Mouse (Mus musculus) spleen, postnatal 4 days (tissue): ENCODE measurements around the gene Ppm1n.

ENCODE experiments used
- DNase-seq, 2 experiments: peaks; one replicate each; pipeline ENCODE4 v3.0.0; 2022; ENCODE audit warnings: low spot score in 2 of 2

Ppm1n gene

GRCm38 (mm10) chr7:19307739-19308453, 28.0 kb upstream of the Ppm1n start:
- peak; percentile 62 to 74 for DNase-seq

- no peak for DNase-seq
Observed at GRCm38 (mm10) chr7:19306819-19307738, 27.2 kb upstream of the Ppm1n start.

DNA sequence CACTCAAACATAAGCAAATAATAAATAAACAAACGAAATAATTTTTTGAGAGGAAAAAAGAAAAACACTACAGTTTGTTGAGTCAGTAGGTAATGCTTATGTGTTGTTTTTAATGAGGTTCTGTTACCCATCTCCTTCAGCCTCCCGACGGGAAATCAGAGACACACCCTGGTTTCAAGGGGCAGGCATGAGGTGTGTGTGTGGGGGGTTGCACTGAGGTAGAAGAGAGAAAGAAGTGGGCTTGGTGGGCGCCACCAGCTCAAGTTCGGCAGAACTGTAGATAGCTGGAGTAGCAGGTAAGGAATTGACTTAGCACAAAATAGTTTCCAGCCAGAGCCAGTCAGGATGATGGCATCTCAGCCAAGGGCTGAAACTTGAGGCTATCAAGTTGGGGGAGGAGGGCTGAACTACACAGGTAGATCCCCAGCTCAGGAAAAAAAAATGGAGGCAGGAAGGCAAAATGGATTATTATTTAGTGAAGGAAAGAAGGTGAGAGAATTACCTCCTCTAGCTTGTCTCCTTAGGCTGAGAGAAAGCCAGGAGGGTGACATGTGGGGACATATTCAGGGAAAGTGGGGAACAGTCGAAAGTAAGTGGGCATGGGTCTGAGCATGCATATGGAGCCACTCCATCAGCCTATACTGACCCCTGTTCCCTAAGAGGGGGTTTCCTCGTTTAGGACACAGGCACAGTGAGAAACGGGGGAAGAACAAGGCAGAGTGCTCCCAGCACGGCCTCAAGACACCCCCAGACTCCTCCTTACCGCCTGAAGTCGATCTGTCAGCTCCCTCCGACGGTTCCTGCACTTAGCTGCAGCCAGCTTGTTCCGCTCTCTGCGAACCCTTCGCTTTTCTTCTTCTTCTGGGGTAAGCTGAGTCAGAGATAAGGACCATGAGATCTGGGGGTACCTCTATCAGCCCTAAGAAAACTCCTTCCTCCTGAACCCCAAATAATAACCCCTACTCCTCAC, 26.2 kb upstream of the Ppm1n start:
- DNase-seq = no peak

GRCm38 (mm10) chr7:19305413-19305735, 25.5 kb upstream of the Ppm1n start:
- DNase-seq = no peak

DNA sequence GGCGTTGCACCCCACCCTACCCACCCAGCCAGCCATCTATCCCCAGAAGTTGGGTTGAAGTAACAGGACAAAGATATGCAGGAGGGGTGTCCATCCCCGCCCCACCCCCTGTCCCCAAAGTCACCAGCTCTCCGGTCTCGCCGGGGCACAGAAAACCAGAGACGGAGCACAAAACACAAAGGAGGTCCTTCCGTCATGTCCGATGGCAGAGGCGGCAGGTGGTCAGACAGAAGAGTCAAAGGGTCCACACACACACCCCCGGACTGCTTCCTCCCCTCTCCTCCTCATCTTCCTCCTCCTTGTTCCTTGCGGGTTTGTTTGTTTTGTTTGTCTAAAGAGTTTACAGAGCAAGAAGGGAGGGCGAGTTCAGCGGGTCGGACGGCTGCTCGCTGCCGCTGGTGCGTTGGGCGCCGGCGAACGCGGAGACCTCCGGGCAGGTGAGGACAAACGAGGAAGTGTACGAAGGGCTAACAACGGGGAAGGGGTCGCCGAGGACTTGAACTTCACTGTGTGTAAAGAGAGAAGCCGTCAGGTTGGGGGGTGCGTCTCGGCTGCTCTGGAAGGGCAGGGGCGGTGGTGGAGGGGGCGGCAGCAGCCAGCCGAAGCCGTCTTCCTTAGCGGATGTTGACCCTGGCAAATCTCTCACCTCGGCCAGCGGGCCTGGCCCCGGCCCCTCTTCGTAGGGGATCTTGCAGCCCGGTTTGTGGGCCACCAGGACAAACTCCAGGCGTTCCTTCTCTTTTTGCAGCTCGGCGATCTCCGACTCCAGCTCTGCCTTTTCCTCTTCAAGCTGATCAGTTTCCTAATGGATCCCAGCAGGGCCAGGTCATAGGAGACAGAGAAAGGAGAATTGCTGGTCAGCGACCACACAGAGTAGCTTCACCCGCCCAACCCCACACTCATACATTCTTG, 24.9 kb upstream of the Ppm1n start:
- DNase-seq = no peak

DNA sequence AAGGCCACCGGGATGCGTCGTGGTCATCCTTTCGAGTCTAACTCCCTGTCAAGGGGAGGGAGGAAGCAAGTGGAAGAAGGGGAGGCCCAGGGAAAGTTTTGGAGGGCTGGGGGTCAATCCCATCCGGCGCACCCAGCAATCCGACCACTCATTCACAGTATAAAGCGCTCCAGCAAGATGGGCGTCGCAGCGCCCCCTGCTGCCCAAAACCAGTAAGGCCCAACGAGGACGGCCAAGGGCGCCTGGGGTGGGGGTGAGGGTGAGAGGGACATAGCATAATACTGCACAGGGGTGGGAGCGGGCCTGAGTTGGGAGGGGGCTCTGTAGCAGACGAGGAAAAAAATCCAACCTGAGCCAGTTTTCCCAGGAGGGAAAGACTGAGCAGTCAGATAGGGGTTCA, 23.9 kb upstream of the Ppm1n start:
- peak; percentile 74 to 93 for DNase-seq

- no peak for DNase-seq
Observed at GRCm38 (mm10) chr7:19303046-19303305, 23.1 kb upstream of the Ppm1n start.

DNA sequence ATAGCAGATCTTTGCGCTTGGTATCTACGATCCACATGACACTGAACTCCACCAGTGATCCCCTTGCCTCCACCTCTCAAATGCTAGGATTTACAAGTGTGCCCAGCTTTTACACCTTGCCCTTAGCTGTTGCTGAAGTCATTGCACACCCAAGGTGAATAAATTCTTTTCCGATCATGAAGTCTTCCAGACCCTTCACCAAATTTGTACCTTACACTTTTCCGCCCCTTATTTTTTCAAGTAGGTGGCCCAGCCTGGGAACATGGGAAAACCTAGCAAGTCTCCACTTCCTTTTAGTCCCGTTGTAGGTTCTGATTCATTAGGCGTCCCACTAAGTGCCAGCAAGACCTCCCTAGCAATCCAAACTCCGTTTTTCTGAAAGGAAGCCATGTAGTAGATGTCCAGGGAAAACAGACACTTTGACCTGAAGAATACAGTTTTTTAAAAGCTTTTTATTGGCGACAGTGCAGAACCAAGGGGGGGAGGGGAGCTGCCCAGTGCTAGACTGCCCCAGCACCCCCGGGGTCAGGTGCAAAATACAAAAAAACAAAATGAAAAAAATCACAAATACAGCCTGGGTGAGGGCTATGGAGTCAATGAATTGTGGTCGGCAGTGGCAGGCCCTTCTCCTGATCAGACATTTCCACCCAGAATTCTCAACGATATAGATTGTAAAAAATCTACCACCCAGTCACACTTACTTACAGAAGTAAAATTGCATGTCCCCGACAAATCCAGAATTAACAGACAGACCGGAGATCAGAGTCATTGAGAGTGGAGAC, 22.6 kb upstream of the Ppm1n start:
- no peak for DNase-seq

DNA sequence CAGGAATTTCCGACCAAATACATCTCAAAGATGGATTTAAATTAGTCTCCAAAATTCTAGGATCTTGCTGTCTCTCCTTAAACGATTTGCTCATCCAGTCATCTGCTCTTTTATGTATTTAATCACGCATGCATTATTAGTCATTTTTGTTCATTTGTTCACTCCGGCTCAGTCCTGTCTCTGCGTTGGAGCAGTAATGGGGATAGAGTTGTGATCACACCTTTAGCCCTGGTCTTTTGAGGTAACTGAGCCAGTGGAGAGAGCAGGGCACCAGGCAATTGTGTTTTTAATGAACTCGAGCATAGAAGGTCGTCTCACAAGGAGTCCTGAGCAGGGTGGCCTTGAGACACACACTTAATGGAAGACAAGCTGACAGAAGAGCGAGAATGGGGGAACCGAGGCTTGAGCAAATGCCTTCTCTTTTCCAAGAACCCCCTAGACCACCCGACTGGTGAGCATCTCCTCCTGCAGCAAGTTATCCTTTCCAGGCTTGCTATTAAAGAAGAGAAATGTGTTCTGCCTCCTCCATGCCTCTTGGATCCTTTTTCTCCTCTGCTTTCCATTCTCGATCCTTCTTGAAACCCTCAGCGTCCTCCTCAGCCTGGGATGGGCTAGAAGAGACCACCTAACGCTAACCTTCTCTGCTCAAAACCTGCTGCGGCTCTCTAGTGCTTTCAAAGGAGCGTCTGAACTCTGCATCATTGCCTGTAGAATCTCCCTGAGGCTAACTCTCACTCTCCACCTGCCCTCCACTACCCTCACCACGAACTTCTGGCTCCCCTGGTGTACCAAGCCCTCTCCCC, 21.8 kb upstream of the Ppm1n start:
- DNase-seq = no peak

DNA sequence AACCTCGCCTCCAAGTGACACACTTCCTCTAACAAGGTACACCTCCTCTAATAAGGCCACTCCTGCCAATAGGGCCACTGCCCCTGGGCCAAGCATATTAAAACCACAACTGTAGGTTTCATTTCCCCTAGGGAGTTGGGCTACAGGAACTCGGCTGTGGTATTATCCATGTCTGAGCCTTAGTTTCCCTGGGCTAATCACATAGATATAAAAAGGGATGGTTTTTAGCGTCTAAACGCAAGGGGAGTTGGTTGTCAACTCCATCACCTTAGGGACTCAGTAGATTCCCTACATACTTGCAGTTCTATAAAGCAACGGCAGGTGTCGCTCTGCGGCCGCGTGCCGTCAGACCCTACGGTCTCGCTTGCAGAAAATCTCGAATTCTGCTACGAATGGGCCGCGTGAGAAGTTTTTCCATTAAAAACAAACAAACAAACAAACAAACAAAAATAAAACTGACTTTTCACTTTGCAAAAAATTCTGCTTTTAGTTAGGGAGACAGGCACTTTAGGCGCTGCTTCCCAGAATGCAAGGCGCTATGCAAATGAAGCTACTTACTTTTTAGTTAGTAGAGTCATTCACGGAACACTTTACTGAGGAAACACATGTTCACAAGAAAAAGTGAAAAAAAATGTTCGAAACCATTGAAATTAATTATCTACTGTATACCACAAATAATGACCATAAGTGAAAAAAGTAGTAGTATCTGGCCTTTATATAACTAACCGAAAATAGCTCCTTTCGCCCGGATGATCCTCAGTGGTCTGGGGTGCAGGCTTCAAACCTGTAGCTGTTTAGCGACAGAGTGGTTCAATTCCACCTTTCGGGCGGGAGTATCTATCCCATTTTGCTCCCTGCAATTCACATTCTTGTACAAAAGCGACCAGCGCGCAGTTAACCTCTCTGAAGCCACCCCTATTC, 20.9 kb upstream of the Ppm1n start:
- DNase-seq = peak; percentile 79 to 93

DNA sequence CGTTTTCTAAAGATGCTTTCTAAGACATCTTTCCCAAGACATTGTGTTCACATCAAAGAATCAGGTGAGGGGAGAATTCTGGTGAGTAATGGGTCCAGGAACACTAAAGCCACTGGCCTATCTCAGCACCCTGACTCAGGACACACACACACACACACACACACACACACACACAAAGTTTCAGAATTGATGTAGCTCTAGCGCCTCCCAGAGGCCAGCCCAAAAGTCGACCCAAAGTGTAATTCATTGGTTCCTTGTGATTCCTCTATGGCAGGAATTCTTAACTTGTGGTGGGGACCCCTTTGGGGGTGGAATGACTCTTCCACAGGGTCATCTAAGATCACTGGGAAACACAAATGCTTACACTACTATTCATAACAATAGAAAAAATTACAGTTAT, 19.3 kb upstream of the Ppm1n start:
- DNase-seq = no peak

DNA sequence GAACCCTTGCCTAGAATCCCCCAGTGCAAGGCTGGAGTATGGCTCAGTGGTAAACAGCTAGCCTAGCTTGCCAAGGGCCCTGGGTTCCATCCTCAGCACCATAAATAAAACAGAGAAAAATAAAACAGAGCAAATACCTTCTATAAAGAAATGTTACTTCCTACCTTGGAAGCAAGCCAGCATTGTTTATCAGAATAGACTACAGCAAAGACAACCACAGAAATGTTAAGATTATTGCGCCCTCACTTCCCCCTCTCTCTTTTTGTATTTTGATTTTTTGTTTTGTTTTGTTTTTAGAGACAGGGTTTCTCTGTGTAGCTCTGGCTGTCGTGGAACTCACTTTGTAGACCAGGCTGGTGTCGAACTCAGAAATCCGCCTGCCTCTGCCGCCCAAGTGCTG, 17.9 kb upstream of the Ppm1n start:
- no peak for DNase-seq

GRCm38 (mm10) chr7:19297034-19297433, 17.2 kb upstream of the Ppm1n start:
- no peak for DNase-seq

DNA sequence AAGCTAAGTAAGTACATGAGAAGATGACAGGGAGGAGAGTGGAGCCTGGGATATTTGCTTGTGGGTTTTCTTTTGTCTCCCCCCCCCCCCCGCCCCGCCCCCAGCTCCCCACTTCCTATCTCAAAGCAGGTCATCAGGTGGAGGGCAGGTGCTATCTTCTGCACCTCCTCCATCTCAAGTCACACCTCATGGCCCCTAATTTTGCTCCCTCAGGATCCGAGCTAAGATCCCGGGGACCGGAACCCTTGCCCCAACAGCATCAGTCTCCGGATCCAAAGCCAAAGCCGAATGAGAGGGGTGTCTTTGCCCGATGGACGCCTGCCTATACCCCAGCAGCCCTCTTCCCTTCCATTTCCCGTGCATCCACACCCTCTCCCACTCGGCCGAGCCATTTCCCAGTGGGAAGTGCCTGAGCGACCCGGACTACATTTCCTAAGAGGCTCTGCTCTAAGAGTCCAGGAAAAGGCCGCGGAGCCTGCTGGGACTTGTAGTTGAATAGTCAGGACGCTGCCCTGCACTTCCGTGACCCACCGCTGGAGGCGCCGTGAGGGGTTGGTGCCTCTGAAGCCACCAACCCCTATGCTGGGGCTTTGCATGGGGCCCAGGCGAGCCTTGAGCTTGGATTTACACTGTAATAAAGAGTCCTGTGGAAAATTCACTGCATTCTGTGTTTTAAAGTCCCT, 15.8 kb upstream of the Ppm1n start:
- peak; percentile 92 to 98 for DNase-seq

DNA sequence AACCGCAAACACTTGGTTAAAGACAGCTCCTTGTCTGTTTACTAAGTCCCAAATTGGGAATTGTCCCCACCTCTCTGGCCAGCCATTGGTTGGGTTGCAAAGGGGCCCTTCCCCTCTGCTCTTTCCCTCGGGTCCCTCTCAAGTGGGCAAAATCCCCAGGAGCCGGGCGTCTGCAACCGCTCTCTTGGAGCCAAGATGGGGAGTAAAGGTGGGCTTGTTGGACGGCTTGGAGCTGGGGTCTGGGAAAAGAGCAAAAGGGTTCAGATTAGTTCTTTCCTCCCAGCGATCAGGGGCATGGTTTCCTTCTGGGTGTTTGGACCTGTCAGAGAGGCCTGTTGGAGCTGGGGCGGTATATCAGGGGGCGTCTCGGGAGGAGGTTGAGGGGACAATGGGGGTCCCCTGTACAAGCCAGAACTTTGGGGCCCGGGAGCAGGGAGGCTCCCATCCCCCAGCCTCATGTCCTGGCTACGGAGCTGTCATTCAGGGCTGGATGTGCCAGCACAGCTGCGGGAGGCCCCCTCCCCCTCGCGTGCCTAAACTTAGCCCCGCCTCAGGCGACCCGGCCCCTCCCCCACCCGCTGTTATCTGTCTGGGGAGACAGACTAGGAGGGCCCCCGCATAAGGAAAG, 11.2 kb upstream of the Ppm1n start:
- DNase-seq = no peak

DNA sequence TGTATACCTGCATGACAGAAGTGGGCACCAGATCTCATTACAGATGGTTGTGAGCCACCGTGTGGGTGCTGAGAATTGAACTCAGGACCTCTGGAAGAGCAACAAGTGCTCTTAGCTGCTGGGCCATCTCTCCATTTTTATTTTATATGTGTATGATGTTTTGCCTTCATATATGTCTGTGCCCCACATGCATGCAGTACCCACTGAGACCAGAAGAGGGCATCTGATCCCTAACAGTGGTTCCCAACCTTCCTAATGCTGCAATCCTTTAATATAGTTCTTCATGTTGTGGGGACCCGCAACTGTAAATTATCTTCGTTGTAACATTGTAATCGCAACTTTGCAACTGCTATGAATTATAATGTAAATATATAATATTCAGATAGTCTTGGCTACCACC, 4.9 kb upstream of the Ppm1n start:
- peak; percentile 65 to 88 for DNase-seq

DNA sequence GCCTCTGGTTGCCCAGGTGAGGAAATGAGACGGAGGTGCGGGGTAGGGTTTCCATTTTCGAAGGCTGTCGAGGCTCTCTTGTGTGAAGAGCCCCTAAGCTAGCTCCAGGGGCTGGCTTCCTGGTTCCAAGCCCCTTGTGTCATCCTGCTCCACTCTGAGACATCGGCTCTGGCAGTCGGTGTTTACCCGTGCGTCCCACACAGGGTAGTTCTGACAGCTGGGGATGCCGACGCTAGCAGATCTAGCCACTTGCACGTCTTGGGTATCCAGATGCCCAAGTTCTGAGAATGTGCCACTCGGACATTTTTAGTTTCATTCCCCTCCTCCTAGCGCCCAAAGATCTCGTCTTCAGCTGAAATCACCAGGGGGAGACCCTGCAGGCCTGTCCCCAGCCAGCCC, 3.5 kb upstream of the Ppm1n start:
- DNase-seq = no peak
